Mouse (Mus musculus) hindbrain, postnatal 0 days (tissue): ENCODE measurements around the gene Gsdma. TPM values are rescaled to one million over a fixed set of nuclear protein-coding genes. Genes with fewer than 3 reads are reported as not detected.
A peak's percentile ranks its signal among the peaks of the same experiment; 100 is the strongest.
"Not testable (repeated sequence)": the region's sequence is repeated elsewhere in the genome, so short reads cannot be mapped to it uniquely, and the experiment has no call there.

Source experiments
- ATAC-seq: fragments of 200-750 bp; cut with Nextera tagmentation; 2 replicates; pipeline ENCODE4 v1.8.0; 2017; ENCODE audit warnings: mild to moderate bottlenecking, moderate TSS enrichment, moderate library complexity
- DNase-seq: peaks from one replicate; pipeline ENCODE4 v3.0.0-alpha.2; 2015; ENCODE audit warnings: low spot score
- H3K27ac ChIP-seq: fragments of 300-500 bp; sonication (generic); 2 replicates; pipeline ENCODE4 v1.5.1; 2014; ENCODE audit warnings: mild to moderate bottlenecking
- H3K27me3 ChIP-seq: fragments of 300-500 bp; sonication (generic); 2 replicates; pipeline ENCODE4 v1.6.1; 2014; ENCODE audit warnings: low read length, mixed read lengths; ENCODE audit not compliant: insufficient read depth
- H3K36me3 ChIP-seq: fragments of 300-500 bp; sonication (generic); 2 replicates; pipeline ENCODE4 v1.6.1; 2014; ENCODE audit warnings: low read length, mixed read lengths; ENCODE audit not compliant: insufficient read depth
- H3K4me1 ChIP-seq: fragments of 300-500 bp; sonication (generic); 2 replicates; pipeline ENCODE4 v1.6.1; 2014; ENCODE audit warnings: antibody characterized with exemption, low read length, mixed read lengths; ENCODE audit not compliant: insufficient read depth
- H3K4me2 ChIP-seq: fragments of 300-500 bp; sonication (generic); 2 replicates; pipeline ENCODE4 v1.6.1; 2014; ENCODE audit warnings: low read depth, mild to moderate bottlenecking, low read length, moderate library complexity, mixed read lengths
- H3K4me3 ChIP-seq: fragments of 300-500 bp; sonication (generic); 2 replicates; pipeline ENCODE4 v1.5.1; 2014; ENCODE audit warnings: low read length
- H3K9ac ChIP-seq: fragments of 300-500 bp; sonication (generic); replicated peaks from 2 replicates; pipeline ENCODE4 v1.6.1; 2014; ENCODE audit warnings: mild to moderate bottlenecking, low read length, moderate library complexity, mixed read lengths
- H3K9me3 ChIP-seq: fragments of 300-500 bp; sonication (generic); 2 replicates; pipeline ENCODE4 v1.6.1; 2016; ENCODE audit warnings: low read length, mixed read lengths
- CTCF ChIP-seq: IDR thresholded peaks from 2 replicates; pipeline ENCODE4 v1.5.1; 2016; ENCODE audit warnings: antibody characterized with exemption, control low read depth, low read depth
- WGBS: fragments of 180-500 bp; shearing (Covaris S2); extraction: QIAGEN DNeasy Blood & Tissue Kit; methylation state at CpG from one replicate; pipeline ENCODE4 v1.1.7; 2014; 5-methylcytosine and 5-hydroxymethylcytosine counted together
- polyA plus RNA-seq: library from polyadenylated mRNA; unstranded; fragments of >200 nt; fragmentation: Nextera tagmentation; extraction: Ambion mirVana; gene quantifications from 2 replicates; pipeline ENCODE4 v1.2.1, GENCODE M21; 2015
- total RNA-seq: library from RNA; depleted of rRNA; stranded (reverse); fragments of >200 nt; gene quantifications from 2 replicates; pipeline ENCODE4 v1.2.3, GENCODE M21; 2014

The Gsdma gene
- total and polyA plus RNA-seq, 2 experiments from 2014 or later = 0.14 TPM; not detected in 1

- H3K9ac ChIP-seq, DNase-seq, H3K4me2 ChIP-seq, H3K4me3 ChIP-seq, H3K9me3 ChIP-seq, H3K27me3 ChIP-seq, ATAC-seq, H3K27ac ChIP-seq, H3K4me1 ChIP-seq, H3K36me3 ChIP-seq: not testable (repeated sequence)
- TF ChIP-seq CTCF = peak; percentile 46
- 38% methylated on average over 10 of the region's 10 CpGs for WGBS
Measured at GRCm38 (mm10) chr11:98635312-98635970, 28.7 kb upstream of the Gsdma start.

- 65% methylated on average over 1 of the region's 1 CpGs for WGBS
- Histone ChIP-seq H3K4me3 (no peak overlapping the region), H3K27me3 (no peaks in the 10 kb centered on the region), H3K9ac (no peak overlapping the region), H3K27ac (no peak overlapping the region), H3K9me3 (no peaks in the 10 kb centered on the region), H3K4me1 (no peaks in the 10 kb centered on the region), H3K36me3 (no peaks in the 10 kb centered on the region), H3K4me2 (no peak overlapping the region)
- no peak for ATAC-seq
- no peak for DNase-seq
- TF ChIP-seq CTCF = no peak
Measured at GRCm38 (mm10) chr11:98637501-98637900, 26.6 kb upstream of the Gsdma start.

GRCm38 (mm10) chr11:98640091-98640490, 24.1 kb upstream of the Gsdma start:
- 70% methylated on average over 5 of the region's 5 CpGs for WGBS
- no peak overlapping the region for H3K4me3 ChIP-seq
- H3K4me2 ChIP-seq = no peak overlapping the region
- H3K36me3 ChIP-seq = no peaks in the 10 kb centered on the region
- H3K27ac ChIP-seq = no peak overlapping the region
- DNase-seq (no peak), ATAC-seq (no peak)
- no peaks in the 10 kb centered on the region for H3K4me1 ChIP-seq
- H3K9ac ChIP-seq = no peak overlapping the region
- TF ChIP-seq CTCF = no peak
- no peaks in the 10 kb centered on the region for H3K27me3 ChIP-seq
- H3K9me3 ChIP-seq = no peaks in the 10 kb centered on the region

GRCm38 (mm10) chr11:98644757-98645156, 19.4 kb upstream of the Gsdma start:
- no peak for TF ChIP-seq CTCF

GRCm38 (mm10) chr11:98645946-98646345, 18.2 kb upstream of the Gsdma start:
- 78% methylated on average over 2 of the region's 2 CpGs for WGBS
- H3K4me3 ChIP-seq = no peak overlapping the region
- H3K9me3 ChIP-seq = no peaks in the 10 kb centered on the region
- ATAC-seq = no peak
- H3K36me3 ChIP-seq = no peaks in the 10 kb centered on the region
- no peak overlapping the region for H3K27ac ChIP-seq
- no peak for TF ChIP-seq CTCF
- no peaks in the 10 kb centered on the region for H3K4me1 ChIP-seq
- H3K4me2 ChIP-seq = no peak overlapping the region
- no peak overlapping the region for H3K9ac ChIP-seq
- H3K27me3 ChIP-seq = no peaks in the 10 kb centered on the region
- DNase-seq = no peak

More at GRCm38 (mm10) chr11:98644757-98645156, 19.4 kb upstream of the Gsdma start:
- no peaks in the 10 kb centered on the region for H3K36me3 ChIP-seq
- 78% methylated on average over 3 of the region's 3 CpGs for WGBS
- H3K4me1 ChIP-seq = no peaks in the 10 kb centered on the region
- no peak overlapping the region for H3K9ac ChIP-seq
- no peak for DNase-seq
- no peaks in the 10 kb centered on the region for H3K9me3 ChIP-seq
- no peak overlapping the region for H3K27ac ChIP-seq
- H3K4me2 ChIP-seq = no peak overlapping the region
- no peak for ATAC-seq
- H3K27me3 ChIP-seq = no peaks in the 10 kb centered on the region
- no peak overlapping the region for H3K4me3 ChIP-seq

- no peak for TF ChIP-seq CTCF
- DNase-seq (no peak), ATAC-seq (no peak)
- Histone ChIP-seq H3K4me3 (no peak within 1 kb of the TSS), H3K27ac (no peak within 1 kb of the TSS), H3K9me3 (no peaks in the 10 kb centered on the region), H3K4me2 (no peak within 1 kb of the TSS), H3K27me3 (no peaks in the 10 kb centered on the region), H3K36me3 (no peaks in the 10 kb centered on the region), H3K9ac (no peak within 1 kb of the TSS), H3K4me1 (no peaks in the 10 kb centered on the region)
- WGBS = 74% methylated on average over 2 of the region's 2 CpGs
Measured at GRCm38 (mm10) chr11:98646459-98646858, 17.7 kb upstream of the Gsdma start, which contains the start of gene Gsdma2. Gene Gsdma2, plus strand, starts transcription at chr11:98646759.

- not testable (repeated sequence) for H3K9ac ChIP-seq, H3K27ac ChIP-seq, H3K4me2 ChIP-seq, H3K36me3 ChIP-seq, H3K4me1 ChIP-seq, H3K9me3 ChIP-seq, H3K27me3 ChIP-seq, H3K4me3 ChIP-seq
- 16% methylated on average over 7 of the region's 7 CpGs for WGBS
- peak; percentile 71 for TF ChIP-seq CTCF
- DNase-seq (peak; percentile 62), ATAC-seq (peak; percentile 63; the same call in 1 of the 2 replicates)
Measured at GRCm38 (mm10) chr11:98655076-98655475, 9.1 kb upstream of the Gsdma start.
